Mouse (Mus musculus): ENCODE data around the gene Fermt2. TPM values are rescaled to one million over a fixed set of nuclear protein-coding genes. Genes with fewer than 3 reads are reported as not detected.
"Not testable (repeated sequence)": the region's sequence is repeated elsewhere in the genome, so short reads cannot be mapped to it uniquely, and the experiment has no call there.

Fermt2 gene
- polyA plus RNA-seq, 1 experiment, result not detected

DNA sequence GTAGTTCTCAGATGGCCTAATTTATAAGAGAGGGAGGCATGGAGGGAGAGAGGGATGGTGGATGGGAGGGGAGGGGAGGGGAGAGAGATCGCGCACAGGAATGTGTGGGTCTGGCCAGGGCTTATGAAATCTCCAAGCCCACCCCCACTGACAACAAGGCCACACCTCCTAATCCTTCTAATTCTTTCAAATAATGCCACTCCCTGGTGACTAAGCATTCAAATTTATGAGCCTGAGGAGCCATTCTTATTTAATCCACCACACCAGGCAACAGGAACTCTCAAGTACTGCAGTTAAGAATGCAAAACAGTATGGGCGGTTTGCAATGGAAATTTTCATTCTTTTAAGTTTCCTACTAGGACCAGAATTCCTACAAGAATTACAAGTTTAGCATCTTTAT is 32.8 kb downstream of the Fermt2 start:
- Histone ChIP-seq H3K4me1 (ENCODE audit: control insufficient read depth) (no peaks in the 10 kb centered on the region), H3K36me3 (ENCODE audit: control insufficient read depth) (no peaks in the 10 kb centered on the region; the same call in 1 of the 2 replicates), H3K27me3 (ENCODE audit: control insufficient read depth) (no peaks in the 10 kb centered on the region), H3K9me3 (ENCODE audit: control insufficient read depth, low read length) (no peaks in the 10 kb centered on the region), H3K4me3 (replicated peaks) (no peak overlapping the region)
- TF ChIP-seq TAL1 (IDR thresholded peaks at IDR 0.05; ENCODE audit: low read length) (no peak), GATA1 (IDR thresholded peaks at IDR 0.05; ENCODE audit: low read length) (no peak)

DNA sequence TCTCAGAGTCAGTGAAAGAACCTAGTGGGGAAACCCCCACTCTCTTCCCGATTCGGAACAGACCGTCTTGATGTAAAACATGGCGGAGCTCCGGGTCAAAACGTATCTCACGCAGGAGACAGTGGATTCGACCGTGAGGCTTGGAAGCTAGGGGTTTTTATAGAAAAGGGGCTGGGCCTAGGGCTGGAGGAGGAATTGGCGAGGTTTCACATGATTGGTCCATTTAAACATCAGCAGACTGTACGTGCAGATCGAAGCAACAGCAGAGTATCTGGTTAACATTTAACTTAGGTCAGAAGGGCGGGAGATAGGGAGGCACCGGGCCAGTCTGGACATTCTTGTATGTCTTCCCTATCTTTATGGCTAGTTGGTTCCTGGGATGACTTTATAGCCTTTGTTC is 34.1 kb downstream of the Fermt2 start:
- H3K4me1 ChIP-seq (ENCODE audit: control insufficient read depth); H3K9me3 ChIP-seq (ENCODE audit: control insufficient read depth, low read length); H3K36me3 ChIP-seq (ENCODE audit: control insufficient read depth); H3K4me3 ChIP-seq (replicated peaks); H3K27me3 ChIP-seq (ENCODE audit: control insufficient read depth): not testable (repeated sequence)

DNA sequence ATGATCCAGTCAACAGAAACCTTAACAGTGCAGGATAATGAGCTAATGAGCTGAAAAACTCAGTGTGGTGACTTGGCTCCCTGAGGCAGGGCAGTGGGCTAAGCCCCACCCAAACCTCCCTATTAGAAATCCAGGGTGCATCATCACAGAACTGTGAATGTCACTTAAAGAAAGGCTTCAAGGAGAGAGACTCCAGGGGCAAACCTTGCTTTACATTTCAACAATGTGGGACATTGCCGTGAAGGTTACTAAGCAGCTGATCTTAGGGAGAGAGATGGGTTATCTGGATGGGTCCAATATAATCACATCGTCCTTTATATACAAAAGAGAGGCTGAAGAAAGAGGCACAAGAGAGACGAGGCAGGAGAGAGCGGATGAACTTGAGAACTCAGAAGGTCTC is 36.0 kb downstream of the Fermt2 start:
- Histone ChIP-seq H3K27me3 (ENCODE audit: control insufficient read depth) (no peaks in the 10 kb centered on the region), H3K36me3 (ENCODE audit: control insufficient read depth) (no peaks in the 10 kb centered on the region; the same call in 1 of the 2 replicates), H3K4me1 (ENCODE audit: control insufficient read depth) (no peaks in the 10 kb centered on the region), H3K4me3 (replicated peaks) (no peak overlapping the region), H3K9me3 (ENCODE audit: control insufficient read depth, low read length) (no peaks in the 10 kb centered on the region)
- no peak for TF ChIP-seq GATA1 (IDR thresholded peaks at IDR 0.05; ENCODE audit: low read length)
- TF ChIP-seq TAL1 (IDR thresholded peaks at IDR 0.05; ENCODE audit: low read length), result no peak

DNA sequence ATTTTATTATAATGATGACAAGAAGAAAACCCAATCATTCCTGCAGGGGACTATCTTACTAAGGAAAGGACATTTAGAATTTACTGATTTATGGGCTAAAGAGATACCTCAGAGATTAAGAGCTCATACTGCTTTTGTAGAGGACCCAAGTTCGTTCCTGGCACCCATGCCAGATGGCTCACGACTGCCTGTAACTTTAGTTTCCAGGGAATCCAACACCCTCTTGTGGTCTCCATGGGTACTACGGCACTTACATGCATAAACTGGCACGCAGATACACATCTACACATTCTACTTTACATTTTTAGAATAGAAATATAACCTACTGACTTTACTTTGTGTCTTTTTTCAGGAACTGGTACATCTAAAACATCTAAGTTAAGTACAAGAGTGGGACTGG is 37.2 kb downstream of the Fermt2 start:
- no peaks in the 10 kb centered on the region for H3K36me3 ChIP-seq (ENCODE audit: control insufficient read depth)
- no peak for TF ChIP-seq TAL1 (IDR thresholded peaks at IDR 0.05; ENCODE audit: low read length)
- no peak for TF ChIP-seq GATA1 (IDR thresholded peaks at IDR 0.05; ENCODE audit: low read length)
- no peaks in the 10 kb centered on the region for H3K27me3 ChIP-seq (ENCODE audit: control insufficient read depth)
- no peak overlapping the region for H3K4me3 ChIP-seq (replicated peaks)
- no peaks in the 10 kb centered on the region for H3K4me1 ChIP-seq (ENCODE audit: control insufficient read depth)
- H3K9me3 ChIP-seq (ENCODE audit: control insufficient read depth, low read length), result no peaks in the 10 kb centered on the region

DNA sequence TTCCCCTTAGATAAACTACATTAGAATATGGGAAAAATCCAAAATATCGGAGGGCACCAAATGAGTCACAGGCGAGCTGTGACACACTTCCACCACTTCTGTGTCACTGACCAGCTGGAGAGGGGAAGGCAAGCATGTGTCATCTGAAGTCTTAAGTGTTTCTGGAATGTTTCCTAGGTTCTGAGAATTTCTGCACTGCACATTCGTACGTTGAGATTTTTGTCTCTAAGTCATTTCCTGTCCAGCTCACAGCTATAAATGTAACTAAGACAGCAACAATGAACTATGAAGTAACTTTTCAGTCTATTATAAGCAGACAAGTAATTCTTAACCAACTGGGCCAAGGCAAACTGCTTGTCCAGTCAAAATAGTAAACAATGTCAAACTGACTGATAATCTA is 37.9 kb downstream of the Fermt2 start:
- no peaks in the 10 kb centered on the region for H3K4me1 ChIP-seq (ENCODE audit: control insufficient read depth)
- H3K9me3 ChIP-seq (ENCODE audit: control insufficient read depth, low read length), result no peaks in the 10 kb centered on the region
- no peak overlapping the region for H3K4me3 ChIP-seq (replicated peaks)
- no peaks in the 10 kb centered on the region for H3K36me3 ChIP-seq (ENCODE audit: control insufficient read depth)
- TF ChIP-seq TAL1 (IDR thresholded peaks at IDR 0.05; ENCODE audit: low read length) (no peak), GATA1 (IDR thresholded peaks at IDR 0.05; ENCODE audit: low read length) (no peak)
- H3K27me3 ChIP-seq (ENCODE audit: control insufficient read depth), result no peaks in the 10 kb centered on the region

DNA sequence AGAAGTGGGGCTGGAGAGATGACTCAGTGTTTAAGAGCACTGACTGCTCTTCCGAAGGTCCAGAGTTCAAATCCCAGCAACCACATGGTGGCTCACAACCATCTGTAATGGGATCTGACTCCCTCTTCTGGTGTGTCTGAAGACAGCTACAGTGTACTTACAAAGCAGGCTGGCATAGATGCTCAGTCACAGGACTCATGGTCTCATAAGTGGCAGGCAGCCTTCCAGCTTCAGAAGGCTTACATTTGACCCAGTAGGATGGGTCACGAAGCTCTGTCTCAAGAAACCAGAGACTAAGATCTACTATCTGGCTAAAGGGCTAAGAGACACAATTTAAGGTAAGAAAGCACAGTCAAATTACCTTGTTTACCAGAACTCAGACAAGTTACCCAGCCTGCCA is 42.7 kb downstream of the Fermt2 start:
- not testable (repeated sequence) for H3K9me3 ChIP-seq (ENCODE audit: control insufficient read depth, low read length); H3K4me1 ChIP-seq (ENCODE audit: control insufficient read depth); H3K36me3 ChIP-seq (ENCODE audit: control insufficient read depth); H3K27me3 ChIP-seq (ENCODE audit: control insufficient read depth); H3K4me3 ChIP-seq (replicated peaks)

DNA sequence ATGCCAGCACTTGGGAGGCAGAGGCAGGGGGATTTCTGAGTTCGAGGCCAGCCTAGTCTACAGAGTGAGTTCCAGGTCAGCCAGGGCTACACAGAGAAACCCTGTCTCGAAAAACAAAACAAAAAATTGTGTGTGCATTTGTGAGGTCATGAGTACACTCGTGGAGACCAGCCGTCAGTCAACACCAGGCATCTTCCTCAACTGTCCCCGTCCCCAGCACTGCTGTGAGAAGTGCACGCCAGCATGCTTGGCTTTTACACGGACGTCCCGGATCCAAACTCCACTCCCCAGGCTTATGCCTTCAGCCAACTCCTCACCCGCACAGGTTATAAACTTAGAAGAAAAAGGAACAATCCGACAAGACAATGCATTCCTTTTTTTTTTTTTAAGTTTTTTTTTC is 46.6 kb downstream of the Fermt2 start:
- not testable (repeated sequence) for H3K4me1 ChIP-seq (ENCODE audit: control insufficient read depth); H3K9me3 ChIP-seq (ENCODE audit: control insufficient read depth, low read length); H3K4me3 ChIP-seq (replicated peaks); H3K36me3 ChIP-seq (ENCODE audit: control insufficient read depth); H3K27me3 ChIP-seq (ENCODE audit: control insufficient read depth)

DNA sequence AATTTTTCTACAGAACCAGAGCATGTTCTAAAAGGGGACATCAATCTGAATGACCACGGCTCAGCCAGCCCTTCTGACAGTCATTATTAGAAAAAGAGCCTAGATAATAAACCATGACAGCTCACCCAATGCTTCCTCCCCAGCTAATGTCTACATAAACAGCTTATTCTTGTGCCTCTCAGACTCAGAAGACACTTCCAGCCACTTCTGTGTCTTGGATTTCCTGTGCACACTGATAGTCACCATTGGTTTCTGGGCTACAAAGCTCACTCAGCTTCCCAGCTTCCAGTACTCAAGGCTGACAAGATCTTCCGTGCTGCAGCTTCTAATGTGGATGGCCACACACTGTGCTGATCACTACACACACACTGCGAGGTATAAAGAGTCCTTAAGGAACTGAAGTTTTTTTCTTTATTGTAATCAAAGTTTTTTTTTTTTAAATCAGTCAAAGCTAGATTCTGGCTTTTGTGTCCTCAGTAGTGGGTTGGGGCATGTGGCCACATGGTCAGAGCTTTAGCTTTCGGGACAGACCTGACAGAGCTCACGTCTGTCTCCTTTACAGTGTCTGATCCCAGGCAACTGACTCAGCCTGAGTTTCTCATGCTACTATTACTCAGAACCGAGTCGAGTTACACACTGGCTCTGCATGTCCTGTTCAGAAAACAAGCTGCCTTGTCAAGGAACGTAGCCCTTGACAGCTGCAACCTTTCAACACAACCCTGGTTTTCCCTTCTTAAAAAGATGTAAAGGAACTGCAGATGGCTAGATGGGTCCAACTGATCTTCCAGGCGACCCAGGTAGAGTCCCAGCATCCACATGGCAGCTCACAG is 50.7 kb downstream of the Fermt2 start:
- Histone ChIP-seq H3K36me3 (ENCODE audit: control insufficient read depth) (no peaks in the 10 kb centered on the region; the same call in 1 of the 2 replicates), H3K9me3 (ENCODE audit: control insufficient read depth, low read length) (no peaks in the 10 kb centered on the region)

DNA sequence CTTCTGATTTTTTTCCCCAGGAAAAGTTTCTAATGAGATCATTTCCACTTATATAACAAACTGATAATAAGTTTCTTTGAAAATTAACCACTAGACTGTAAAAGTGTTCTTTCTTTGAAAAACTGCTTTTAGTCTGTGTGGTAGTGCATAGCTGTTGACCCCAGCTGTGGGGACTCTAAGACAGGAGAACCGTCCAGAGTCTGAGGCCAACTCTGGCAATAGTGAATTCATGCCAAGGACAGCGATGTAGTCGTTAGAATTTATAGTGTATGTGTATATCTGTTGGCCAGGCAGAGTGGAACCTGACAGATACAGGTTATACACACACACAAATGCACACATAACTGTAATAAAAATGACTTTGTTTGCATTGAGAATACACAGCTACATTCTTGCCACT is 51.4 kb downstream of the Fermt2 start:
- no peak overlapping the region for H3K4me3 ChIP-seq (replicated peaks)
- no peaks in the 10 kb centered on the region for H3K27me3 ChIP-seq (ENCODE audit: control insufficient read depth)
- no peaks in the 10 kb centered on the region for H3K9me3 ChIP-seq (ENCODE audit: control insufficient read depth, low read length)
- H3K36me3 ChIP-seq (ENCODE audit: control insufficient read depth), result no peaks in the 10 kb centered on the region; the same call in 1 of the 2 replicates
- no peaks in the 10 kb centered on the region for H3K4me1 ChIP-seq (ENCODE audit: control insufficient read depth)
- TF ChIP-seq GATA1 (IDR thresholded peaks at IDR 0.05; ENCODE audit: low read length) (no peak), TAL1 (IDR thresholded peaks at IDR 0.05; ENCODE audit: low read length) (no peak)

More for the DNA sequence above, 50.7 kb downstream of the Fermt2 start:
- TF ChIP-seq GATA1 (IDR thresholded peaks at IDR 0.05; ENCODE audit: low read length), result no peak
- TF ChIP-seq TAL1 (IDR thresholded peaks at IDR 0.05; ENCODE audit: low read length), result no peak
- no peak overlapping the region for H3K4me3 ChIP-seq (replicated peaks)
- no peaks in the 10 kb centered on the region for H3K27me3 ChIP-seq (ENCODE audit: control insufficient read depth)
- no peaks in the 10 kb centered on the region for H3K4me1 ChIP-seq (ENCODE audit: control insufficient read depth)

DNA sequence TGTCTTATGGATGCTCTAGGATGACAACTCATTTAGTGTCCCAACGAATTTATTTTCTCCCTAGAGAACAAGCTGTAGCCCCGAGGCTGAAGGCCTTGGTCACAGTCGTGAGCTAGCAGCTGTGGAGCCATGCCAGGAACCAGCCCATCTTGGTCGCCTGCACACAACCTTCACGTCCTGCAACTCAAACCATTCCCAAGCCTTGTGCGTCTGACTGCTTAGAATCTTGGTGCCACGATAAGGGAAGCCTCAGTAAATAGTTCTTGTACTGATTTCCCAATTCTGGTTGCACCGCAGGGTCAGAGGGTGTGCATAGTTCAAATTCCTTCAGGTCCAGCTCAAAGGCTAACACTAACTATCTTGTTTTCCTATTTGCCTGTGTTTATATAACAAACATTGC is 52.3 kb downstream of the Fermt2 start:
- no peaks in the 10 kb centered on the region for H3K9me3 ChIP-seq (ENCODE audit: control insufficient read depth, low read length)
- no peaks in the 10 kb centered on the region; the same call in 1 of the 2 replicates for H3K36me3 ChIP-seq (ENCODE audit: control insufficient read depth)
- no peak overlapping the region for H3K4me3 ChIP-seq (replicated peaks)
- TF ChIP-seq GATA1 (IDR thresholded peaks at IDR 0.05; ENCODE audit: low read length) (no peak), TAL1 (IDR thresholded peaks at IDR 0.05; ENCODE audit: low read length) (no peak)
- no peaks in the 10 kb centered on the region for H3K27me3 ChIP-seq (ENCODE audit: control insufficient read depth)
- no peaks in the 10 kb centered on the region for H3K4me1 ChIP-seq (ENCODE audit: control insufficient read depth)

Measured in erythroblast, embryonic 14.5 days (primary cell).